Mouse (Mus musculus): ENCODE measurements around the gene Celf2.

GRCm38 (mm10) chr2:7241523-7241941, 267.8 kb downstream of the Celf2 start:
- TF ChIP-seq ZC3H11A (IDR thresholded peaks at IDR 0.05; ENCODE audit: borderline replicate concordance, low read depth, low read length) (no peak), HCFC1 (IDR thresholded peaks at IDR 0.05; ENCODE audit: borderline replicate concordance, insufficient read depth, low read length) (no peak), MAFK (IDR thresholded peaks at IDR 0.05; ENCODE audit: insufficient read depth, low read depth, low read length) (no peak)

All from ES-E14 (cell line).